Mouse (Mus musculus) cerebellum, adult 18-20 months (tissue): ENCODE measurements around the gene Cd40.

Experiments
- DNase-seq, 2 experiments: peaks; one replicate each; pipeline ENCODE4 v3.0.0; 2021

The Cd40 gene

GRCm38 (mm10) chr2:165054888-165055852 is at the start of gene Cd40:
Gene Cd40 (plus strand): TSS chr2:165055627.
- DNase-seq = peak; percentile 33 to 51

GRCm38 (mm10) chr2:165006813-165007212 is 48.6 kb upstream of the Cd40 start:
- DNase-seq = no peak

GRCm38 (mm10) chr2:165007986-165008385 is 47.4 kb upstream of the Cd40 start:
- no peak for DNase-seq

GRCm38 (mm10) chr2:165009161-165009560 is 46.3 kb upstream of the Cd40 start:
- DNase-seq = no peak

- no peak for DNase-seq
These were observed 45.8 kb upstream of the Cd40 start for GRCm38 (mm10) chr2:165009581-165009980.

- DNase-seq = no peak
These were observed 45.1 kb upstream of the Cd40 start for GRCm38 (mm10) chr2:165010351-165010750.

- DNase-seq = no peak
These were observed 40.5 kb upstream of the Cd40 start for GRCm38 (mm10) chr2:165014935-165015334.

GRCm38 (mm10) chr2:165020490-165020889 is 34.9 kb upstream of the Cd40 start:
- no peak for DNase-seq

GRCm38 (mm10) chr2:165027163-165027562 is 28.3 kb upstream of the Cd40 start:
- no peak for DNase-seq

GRCm38 (mm10) chr2:165032533-165032932 is 22.9 kb upstream of the Cd40 start:
- DNase-seq = peak; percentile 23 to 34

GRCm38 (mm10) chr2:165033306-165033705 is 22.1 kb upstream of the Cd40 start:
- DNase-seq = no peak

GRCm38 (mm10) chr2:165034131-165035057 is 21.0 kb upstream of the Cd40 start, which contains the start of gene Ncoa5:
Gene Ncoa5 (minus strand): TSS chr2:165034867.
- peak; percentile 98 for DNase-seq

- no peak for DNase-seq
These were observed 20.4 kb upstream of the Cd40 start for GRCm38 (mm10) chr2:165035058-165035431.

GRCm38 (mm10) chr2:165037415-165037814 is 18.0 kb upstream of the Cd40 start:
- no peak for DNase-seq

- no peak for DNase-seq
These were observed 13.3 kb upstream of the Cd40 start for GRCm38 (mm10) chr2:165042126-165042525.

- no peak for DNase-seq
These were observed 12.3 kb upstream of the Cd40 start for GRCm38 (mm10) chr2:165043090-165043636.

- DNase-seq = no peak
These were observed 11.7 kb upstream of the Cd40 start for GRCm38 (mm10) chr2:165043729-165044128.

- no peak for DNase-seq
These were observed 6.4 kb upstream of the Cd40 start for GRCm38 (mm10) chr2:165049044-165049443.

GRCm38 (mm10) chr2:165050826-165051548 is 4.4 kb upstream of the Cd40 start:
- no peak for DNase-seq

- no peak for DNase-seq
These were observed 3.9 kb upstream of the Cd40 start for GRCm38 (mm10) chr2:165051566-165051965.

- no peak for DNase-seq
These were observed 478 bp downstream of the Cd40 start for GRCm38 (mm10) chr2:165055905-165056304.

GRCm38 (mm10) chr2:165056377-165057085 is 1.1 kb downstream of the Cd40 start:
- no peak for DNase-seq
